Mouse (Mus musculus): ENCODE measurements at regions not wholly inside any gene's neighbourhood (a gene's known extent, or its start where the extent isn't known, plus 50 kb on each side); places are given as distances from the start of the nearest gene placed in this dataset.

DNA sequence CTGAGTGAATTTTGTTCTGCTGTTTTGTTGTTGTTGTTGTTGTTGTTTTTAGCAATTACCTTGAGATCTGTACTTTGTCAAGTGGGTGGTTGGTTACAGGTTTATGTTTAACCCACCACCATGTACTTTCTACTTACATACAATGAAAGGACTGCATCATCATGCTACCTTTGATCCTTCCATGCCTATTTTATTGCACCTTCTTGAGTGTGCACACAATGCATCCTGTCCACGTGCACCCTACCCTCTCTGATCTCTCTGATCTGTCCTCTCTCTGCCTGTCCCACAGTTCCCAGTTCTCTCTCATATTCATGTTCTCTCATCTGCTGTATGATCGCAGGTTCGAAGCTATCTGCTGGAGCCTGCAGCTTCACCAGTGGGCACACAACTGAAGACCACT lies 59.9 kb upstream of the Gas1 start:
- no peak for DNase-seq (ENCODE audit: low spot score)

DNA sequence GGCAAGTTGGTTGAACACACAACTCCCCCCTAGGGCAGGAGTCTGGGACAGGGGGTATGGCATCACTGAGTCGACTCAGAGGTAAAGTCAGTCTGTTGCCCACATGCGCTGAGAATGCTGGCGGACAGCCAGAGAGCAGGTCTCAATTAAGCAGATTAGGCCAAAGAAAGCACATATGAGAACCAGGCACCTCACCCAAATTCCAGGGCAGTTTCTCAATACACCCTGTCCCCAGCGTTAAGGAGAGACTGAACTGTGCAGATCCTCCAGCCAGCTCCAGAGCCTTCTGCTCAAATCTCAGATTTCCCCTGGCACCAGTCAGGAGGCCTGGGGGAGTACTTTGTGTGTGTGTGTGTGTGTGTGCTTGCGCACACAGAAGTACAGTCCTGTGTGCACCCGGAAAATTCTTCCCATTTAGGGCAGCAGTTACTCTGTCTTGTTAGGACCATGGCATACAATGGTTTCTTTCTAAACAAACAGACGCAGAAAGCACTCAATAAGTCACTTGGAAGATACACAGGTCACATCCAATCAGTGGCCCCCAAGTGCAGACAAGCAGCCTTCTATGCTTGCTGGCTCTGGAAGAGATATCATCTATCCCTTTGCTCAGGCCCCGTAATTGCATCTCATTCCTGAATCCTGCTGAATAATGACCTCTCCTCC lies 65.4 kb upstream of the Gas1 start:
- no peak for DNase-seq (ENCODE audit: low spot score)

DNA sequence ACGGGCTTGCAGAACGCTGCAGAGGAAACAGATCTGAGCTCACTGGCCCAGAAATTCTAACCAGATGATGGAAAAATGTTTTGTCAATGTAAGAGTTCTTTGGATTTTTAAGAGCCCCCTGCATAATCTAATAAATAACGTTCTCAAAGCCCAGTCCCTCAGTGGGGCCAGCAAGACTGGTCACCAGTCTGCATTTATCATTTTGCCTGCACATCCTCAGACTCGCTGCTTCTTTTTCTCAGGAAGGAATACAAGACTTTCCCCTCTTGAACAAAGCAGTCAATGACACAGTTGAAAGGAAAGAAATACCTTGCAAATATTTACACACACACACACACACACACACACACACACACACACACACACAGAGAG lies 65.9 kb upstream of the Gas1 start:
- no peak for DNase-seq (ENCODE audit: low spot score)

DNA sequence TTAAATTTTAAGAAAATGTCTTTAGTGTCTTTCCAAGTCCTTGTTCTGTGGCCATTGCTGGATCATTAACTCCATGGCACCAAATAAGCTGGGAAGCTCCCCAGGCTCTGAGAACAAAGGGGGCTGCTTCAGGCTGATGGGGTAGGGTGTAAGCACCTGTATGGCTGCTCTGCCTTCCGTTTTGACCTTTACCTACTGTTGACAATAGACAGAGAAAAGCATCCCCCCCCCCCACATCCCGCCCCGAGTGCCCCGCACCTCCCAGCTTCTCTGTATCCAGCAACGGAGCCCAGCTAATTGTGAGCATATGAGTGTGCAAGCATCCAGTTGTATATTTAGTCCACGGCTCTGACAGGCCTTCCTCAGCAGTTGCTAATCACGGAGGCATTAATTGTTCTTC lies 78.0 kb upstream of the Gas1 start:
- no peak for DNase-seq (ENCODE audit: low spot score)

DNA sequence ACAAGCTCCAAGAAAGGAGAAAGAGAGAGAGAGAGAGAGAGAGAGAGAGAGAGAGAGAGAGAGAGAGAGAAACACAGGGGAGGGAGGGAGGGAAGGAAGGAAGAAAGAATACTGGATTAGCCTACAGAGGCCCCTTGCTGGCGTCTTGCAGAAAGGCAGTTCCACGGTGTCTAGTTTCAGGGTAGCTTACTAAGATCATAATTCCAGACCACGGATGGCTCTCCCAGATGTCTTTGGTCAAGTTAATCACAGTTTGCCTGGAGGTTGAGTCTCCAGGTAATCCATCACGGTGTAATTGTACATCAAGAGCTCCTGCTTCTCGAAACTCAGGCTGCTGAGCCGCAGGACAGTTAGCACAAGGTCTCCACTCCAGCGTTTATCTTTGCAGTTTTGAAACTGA lies 78.5 kb upstream of the Gas1 start:
- DNase-seq (ENCODE audit: low spot score) = no peak

DNA sequence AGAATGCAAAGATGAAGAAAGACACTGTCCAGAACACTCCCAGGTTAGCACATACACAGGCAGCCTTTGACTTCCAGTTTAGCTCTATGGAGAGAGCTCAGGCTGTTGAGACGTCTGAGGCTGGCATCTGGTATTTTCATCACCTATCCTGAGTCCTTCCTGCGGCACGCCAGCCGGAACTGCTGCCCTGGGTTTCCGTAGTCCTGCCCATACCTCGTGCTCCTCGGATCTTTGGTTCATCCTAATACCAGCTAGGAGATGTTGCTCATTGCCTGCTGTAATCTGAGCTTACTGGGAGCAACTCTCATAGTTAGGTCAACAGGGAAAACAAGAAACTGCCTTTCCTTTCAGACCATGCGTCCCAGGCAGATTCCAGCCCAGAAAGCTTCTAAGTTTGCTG lies 79.8 kb upstream of the Gas1 start:
- DNase-seq (ENCODE audit: low spot score) = no peak

DNA sequence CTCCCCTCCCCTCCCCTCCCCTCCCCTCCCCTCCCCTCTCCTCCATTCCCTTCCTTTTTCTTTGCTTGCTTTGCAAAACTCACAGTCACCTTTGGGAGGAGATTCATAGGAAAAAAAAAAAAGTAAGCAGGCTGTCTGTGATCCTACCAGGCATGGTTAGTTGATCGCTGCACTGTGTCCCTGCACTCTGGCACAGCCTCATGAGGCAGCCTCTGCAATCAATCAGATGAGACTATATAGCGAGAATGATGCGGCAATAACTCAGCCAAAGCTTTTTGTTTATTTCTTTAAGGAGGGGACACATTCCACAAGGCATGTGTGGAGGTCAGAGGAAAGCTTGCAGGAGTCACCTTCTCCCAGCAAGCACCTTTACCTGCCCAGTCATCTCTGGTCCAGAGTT lies 80.7 kb upstream of the Gas1 start:
- DNase-seq (ENCODE audit: low spot score) = no peak

DNA sequence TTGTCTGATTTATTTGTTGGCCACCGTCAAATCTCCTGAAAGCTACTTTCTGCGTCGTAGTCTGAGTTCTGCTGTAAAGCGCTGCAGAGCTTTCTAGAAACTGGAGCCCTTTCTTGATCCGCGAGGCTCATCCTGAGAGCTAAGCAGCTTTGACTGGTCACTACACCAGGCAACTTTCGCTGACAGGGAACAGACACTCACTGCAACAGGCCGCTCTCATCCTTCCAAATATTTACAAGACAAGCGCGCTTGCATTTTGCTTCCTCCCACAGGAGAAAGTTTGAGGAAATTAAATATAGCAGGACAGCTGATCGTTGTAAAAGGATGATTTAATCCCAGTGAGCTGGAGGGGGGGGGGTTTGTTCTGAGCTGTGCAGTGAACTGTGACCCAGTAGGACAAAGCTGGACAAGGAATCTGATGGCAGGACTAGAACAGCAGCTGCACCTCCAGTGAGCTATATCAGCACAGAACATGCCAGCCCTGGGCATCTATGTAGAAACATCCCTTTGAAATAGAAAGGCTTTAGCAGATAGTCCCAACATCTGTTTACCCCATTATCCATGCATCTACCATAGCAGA lies 85.4 kb upstream of the Gas1 start:
- no peak for DNase-seq (ENCODE audit: low spot score)

DNA sequence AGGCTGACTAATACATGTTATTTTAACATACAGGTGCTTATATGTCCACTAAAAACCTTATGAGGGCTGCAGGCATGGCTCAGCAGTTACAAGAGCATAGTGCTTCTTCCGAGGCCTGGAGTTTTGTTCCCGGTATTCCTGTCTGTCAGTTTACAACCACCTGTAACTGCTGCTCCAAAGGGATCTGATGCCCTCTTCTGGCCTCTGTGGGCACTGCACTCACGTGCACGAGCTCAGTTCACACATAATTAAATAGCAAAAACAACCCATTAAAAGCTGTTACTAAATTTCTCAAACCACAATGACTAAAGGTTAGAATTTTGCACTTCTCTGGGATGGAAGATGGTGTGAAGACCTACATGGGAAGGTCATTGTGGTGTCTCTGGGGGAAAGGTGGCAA lies 87.3 kb upstream of the Gas1 start:
- DNase-seq (ENCODE audit: low spot score) = no peak

DNA sequence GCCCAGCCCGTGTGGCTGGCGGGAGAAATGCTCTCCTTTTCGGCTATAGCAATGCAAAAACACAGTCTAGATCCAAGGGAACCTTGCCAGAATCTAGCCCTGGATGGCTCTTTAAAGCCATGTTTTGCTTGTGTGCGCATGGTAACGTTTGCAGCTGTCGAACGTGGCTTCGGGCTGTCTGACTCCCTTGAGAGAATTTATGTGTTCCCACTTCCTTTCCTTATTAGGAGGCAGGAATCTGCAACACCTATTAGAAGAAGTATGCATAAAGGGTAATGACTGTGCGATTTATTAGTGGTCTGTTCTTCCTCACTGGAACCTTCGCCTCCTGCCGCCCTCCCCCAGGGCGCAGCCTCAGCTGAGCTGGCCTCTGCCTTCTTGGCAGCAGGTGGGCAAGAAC lies 90.4 kb upstream of the Gas1 start:
- DNase-seq (ENCODE audit: low spot score) = no peak

DNA sequence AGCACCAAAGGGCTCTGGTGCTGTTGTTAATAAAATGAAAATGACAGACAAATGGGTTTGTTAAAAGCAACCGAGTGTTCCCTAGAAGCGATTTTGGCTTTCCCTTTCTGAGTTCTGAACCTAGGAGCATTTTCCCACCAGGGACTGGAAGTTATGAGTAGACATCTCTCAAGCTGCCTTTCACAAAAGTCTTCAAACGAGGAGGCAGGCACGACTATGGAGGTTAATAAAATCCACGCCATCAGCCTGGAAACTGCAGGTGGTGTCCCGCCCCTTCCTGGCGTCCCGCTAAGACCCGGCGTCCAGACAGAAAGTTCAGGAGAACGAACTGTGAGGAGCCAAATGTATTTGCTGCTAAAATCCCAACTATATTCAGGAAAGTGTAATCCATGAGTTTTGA lies 91.1 kb upstream of the Gas1 start:
- DNase-seq (ENCODE audit: low spot score) = no peak

DNA sequence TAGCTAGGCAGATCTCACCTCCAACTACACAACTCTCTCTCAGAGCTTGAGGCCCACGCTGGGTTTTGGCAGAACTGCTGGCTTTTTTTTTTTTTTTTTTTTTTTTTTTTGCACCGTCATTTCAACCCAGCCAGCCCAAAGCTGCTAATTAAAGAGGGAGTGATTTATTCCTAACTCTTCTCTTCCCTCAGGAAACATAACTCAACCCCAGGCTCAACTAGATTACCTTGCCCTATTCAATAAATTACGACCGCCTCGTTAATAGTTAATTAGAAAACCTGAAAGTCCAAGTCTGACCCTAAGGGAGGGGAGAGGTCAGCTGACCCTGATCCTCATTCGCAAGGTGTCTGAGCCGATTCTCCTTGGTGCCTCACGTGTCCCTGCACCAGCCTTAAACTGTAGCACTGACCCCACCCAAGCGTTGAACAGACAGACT lies 92.3 kb upstream of the Gas1 start:
- DNase-seq (ENCODE audit: low spot score) = no peak

DNA sequence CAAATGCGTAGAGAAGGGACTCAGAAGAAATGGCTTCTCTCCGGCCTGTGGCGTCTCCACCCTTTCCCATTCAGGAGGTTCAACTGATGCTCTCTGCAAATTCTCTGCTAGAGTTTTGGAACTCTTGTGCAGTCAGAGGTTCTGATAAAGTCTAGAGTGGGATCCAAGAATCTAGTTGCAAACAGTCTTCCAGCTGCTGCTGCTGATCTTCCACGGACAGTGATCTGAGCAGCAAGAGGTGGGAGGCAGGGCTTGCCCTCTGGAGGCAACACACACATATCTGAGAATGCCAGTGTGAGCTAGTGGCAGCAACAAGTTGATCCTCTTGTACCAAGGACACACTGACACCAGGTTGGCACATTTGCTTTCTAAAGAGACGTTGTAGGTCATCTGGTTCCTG lies 93.4 kb upstream of the Gas1 start:
- DNase-seq (ENCODE audit: low spot score) = no peak

DNA sequence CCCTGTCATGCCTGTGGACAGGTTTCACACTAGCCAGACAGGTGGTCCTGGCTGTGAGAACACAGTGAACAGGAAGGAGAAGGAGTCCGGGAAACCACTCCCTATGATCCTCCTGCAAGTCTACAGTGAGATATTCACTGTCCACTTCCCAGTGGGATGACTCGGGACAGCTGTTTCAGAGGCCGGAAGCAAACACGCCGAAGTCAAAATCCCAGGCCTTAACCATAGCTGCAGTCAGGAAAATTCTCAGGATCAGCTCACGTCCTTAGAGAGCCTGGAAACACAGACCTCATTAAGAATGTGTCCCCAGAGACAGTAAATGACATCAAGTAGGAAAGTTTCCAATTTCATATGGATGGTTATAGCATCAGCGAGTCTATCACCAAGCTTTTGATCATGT lies 96.2 kb upstream of the Gas1 start:
- DNase-seq (ENCODE audit: low spot score) = no peak

DNA sequence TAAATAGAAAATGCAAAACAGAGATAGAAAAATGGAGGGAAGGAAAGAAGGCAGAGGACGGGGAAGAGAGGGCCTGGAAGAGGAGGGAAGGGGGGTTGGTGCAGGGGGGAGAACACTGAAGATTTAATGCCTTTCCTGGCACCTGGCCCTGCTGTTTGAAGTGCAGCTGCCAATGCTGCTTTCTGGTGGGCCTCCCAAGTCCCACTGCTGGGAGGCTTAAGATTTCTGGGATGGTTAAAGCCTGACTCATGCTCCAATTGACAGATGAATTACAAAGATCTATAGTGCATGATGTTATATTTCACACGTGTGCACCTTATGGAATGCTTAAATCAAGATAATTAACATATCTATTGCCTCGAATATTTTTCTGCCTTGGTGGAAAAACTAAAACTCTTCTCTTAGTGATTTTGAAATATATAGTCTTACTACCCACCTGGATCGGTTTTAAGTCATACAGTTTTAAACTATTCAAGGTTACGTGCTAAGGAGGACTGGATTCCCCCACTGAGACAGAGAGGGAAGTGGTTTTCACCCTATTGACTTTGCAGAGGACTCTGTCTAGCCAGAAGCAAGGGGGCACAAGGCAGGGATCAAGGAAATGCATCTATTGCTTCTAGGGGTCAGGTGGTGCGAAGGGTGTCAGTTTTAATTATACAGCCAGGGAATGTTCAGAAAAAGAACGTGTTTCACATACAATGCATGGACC lies 105.5 kb upstream of the Gas1 start:
- no peak for DNase-seq (ENCODE audit: low spot score)

DNA sequence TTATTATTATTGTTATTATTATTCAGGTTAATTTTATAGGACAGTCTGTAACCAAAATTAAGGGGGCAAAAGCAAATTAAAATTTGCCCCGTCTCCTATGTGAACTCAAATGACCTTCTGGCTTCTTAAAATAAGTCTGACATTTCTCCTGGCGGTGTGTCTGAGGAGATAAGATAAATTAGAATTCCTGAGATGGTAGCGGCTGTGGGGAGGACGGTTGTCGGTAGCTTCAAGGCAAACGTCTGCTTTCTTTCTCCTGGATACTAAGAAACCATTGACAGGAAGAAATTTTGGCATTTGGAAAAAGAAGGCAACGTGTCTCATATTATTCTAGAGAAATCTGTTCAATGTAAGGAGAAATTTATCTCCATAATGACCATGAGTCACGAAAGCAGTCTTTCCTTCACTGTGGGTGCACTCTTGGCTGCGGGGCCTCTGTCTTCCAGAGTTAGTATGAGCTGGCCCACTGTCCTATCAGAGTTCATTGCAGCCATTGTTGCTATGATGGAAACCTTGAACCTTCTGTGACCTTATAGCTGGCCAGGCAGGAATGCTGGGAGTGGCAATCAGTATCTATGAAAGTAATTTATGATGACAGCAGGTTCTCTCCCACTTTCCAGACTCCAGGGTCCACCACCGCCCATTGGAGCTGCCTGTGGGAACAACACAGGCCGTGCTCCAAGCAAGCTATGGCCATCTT lies 109.5 kb upstream of the Gas1 start:
- no peak for DNase-seq (ENCODE audit: low spot score)

DNA sequence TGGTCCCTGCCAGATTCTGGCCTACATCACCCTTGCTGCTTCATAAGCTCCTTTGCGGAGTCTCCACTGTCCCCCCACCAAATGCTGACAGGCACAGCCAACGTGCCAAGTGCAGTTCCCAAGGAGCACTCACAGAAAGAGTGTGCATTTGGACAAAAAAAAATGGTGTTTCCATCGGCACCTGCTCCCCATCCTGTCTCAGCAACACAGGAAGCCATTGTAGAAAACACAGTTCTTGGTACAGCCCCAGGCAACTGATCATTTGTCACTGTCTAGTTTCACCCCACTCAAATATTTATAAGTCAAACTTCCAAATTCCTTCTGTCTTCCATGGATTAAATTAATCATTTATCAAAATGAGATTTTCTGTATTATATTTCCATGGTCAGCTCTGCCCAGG lies 112.5 kb upstream of the Gas1 start:
- no peak for DNase-seq (ENCODE audit: low spot score)

DNA sequence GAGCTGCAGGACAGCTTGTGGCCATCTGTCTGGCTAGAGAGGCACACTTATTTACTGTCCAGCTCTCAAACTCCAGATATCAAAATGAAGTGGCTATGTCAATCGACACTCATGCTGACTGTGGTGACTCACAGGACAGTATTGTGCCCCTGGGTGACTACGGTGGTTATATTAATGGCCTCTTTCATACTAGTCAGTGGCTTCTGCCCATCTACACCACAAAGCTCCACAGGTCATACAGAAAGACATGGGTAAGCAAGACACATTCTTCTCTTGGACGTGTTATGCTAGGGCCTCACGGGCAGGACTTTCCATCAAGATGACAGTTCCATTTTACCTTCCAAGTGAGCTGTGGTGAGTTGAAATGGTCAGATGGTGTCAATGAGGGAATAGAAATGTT lies 113.7 kb upstream of the Gas1 start:
- no peak for DNase-seq (ENCODE audit: low spot score)

DNA sequence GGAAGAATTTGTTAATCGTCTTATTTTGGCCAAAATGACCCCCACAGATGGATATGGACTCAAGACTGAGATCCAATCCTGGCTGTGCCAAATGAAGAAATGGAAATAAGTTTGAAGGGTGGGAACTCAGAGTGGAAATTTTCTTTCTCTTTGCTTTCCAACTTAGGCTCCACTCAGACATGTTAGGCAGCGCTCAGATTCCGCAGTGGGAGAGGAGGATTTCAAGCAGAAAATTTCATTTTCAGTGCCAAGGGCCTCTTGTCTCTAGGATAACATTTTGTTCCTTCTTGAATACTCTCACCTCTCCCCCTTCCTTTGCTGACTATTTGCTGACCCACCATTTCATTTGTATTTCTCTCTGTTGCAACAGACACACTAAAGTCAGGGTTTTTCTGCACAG lies 114.2 kb upstream of the Gas1 start:
- no peak for DNase-seq (ENCODE audit: low spot score)

DNA sequence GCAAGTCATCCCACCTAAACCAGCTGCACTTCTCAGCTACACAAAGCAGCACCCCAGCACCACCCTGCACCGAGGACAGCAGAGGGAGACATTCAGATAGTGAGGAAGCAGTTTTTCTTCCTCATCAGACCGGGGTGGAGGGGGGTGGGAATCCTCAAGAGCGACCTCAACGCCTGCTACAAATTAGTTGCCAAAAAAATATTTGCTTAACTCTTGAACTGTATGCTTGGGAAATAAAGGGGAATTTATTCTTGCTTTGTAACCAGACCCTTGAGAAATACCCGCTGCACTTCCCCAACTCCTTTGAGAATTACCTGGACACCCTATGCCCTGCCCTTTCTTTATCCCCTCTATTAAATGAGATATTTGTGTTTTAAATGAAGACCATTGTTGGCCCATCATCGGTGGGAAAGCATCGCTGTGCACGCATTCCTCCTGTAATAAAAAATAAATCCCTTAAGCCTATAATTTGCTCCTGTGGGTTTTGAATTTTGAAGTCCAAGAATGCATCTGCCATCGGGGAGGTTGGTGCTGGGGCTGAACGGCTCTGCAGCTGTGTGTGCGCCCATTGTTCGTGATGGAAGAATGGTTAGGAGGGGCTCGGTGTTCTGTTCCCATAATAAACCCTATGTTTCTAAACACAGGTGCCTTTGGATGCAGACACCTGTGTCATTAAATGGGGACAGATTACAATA lies 119.2 kb upstream of the Gas1 start:
- DNase-seq (ENCODE audit: low spot score) = no peak

DNA sequence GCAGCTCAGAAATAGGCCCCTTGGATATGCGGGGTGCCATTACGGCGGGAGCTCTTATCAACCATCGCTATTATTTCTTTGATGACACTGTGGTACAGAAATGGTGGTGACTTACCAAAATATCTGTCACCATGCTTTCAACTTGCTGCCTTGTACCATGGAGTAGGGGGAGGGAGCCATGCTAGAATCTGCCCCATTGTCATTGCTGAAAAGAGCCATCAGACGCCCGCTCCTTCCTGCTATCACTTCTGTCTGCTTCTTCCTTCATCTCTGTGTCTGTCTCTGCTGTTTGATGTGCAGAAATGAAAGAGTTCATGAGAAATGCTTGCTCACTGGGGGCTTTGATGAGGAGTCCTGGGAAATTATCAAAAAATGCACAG lies 119.7 kb upstream of the Gas1 start:
- no peak for DNase-seq (ENCODE audit: low spot score)

DNA sequence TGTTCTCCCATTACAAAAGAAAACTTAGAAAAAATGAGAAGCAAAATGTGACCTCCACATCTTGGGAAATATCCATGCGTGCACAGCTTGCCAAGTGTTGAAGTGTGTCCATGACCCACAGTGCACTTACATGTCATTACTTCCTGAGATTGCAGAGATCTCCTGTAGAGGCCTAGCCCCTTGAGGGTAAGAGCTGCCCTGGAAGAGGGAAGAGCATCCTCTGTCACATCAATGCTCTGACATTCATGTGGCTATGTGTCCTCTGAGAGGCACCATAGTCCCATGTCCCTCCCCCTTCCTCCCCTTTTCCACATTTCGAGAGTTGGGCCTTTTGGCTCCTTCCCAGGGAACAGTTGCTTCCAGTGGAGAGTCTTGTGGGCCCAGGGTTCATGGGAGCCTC lies 121.4 kb upstream of the Gas1 start:
- no peak for DNase-seq (ENCODE audit: low spot score)

DNA sequence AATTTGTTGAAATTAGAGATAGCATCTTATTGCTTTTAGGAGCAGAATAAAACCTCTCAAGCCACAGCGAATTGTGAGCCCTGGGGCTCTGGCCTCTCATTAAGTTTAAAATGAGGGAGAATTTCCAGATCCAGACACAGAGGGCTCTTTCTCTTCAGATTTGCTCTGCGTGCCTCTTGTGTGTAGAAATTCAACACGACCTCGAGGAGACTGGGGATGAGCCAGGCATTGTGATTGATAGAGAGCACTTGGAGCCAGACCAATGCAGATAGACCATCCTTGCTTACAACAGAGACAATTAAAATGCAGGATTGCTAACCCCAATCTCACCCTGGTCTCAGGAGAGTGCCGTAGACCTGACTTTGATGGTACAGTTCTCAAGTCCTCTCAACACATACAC lies 121.9 kb upstream of the Gas1 start:
- no peak for DNase-seq (ENCODE audit: low spot score)
